Mouse (Mus musculus): ENCODE data around the gene Sfxn2.

- TF ChIP-seq CTCF (IDR thresholded peaks at IDR 0.05; ENCODE audit: low read depth, low read length), result no peak
- TF ChIP-seq POLR2A (IDR thresholded peaks at IDR 0.05; ENCODE audit: insufficient read depth, low read length), result no peak
Observed at GRCm38 (mm10) chr19:46642136-46642753, 69.1 kb downstream of the Sfxn2 start.

Measured in ES-Bruce4 (cell line).